Mouse (Mus musculus): Measurements from ENCODE around the gene Rps4x.

Gene Rps4x

GRCm38 (mm10) chrX:102188712-102189497 lies at the start of gene Rps4x:
Gene Rps4x (minus strand): TSS chrX:102189394.
- DNase-seq (ENCODE audit: low spot score), result peak; percentile 41

GRCm38 (mm10) chrX:102219126-102219525 lies 29.9 kb upstream of the Rps4x start:
- peak; percentile 32 for DNase-seq (ENCODE audit: low spot score)

GRCm38 (mm10) chrX:102215356-102215755 lies 26.2 kb upstream of the Rps4x start:
- DNase-seq (ENCODE audit: low spot score), result peak; percentile 38

- no peak for DNase-seq (ENCODE audit: low spot score)
Observed at GRCm38 (mm10) chrX:102190840-102191239, 1.6 kb upstream of the Rps4x start.

GRCm38 (mm10) chrX:102189581-102189980 lies 387 bp upstream of the Rps4x start:
- peak; percentile 42 for DNase-seq (ENCODE audit: low spot score)

- DNase-seq (ENCODE audit: low spot score), result no peak
Observed at GRCm38 (mm10) chrX:102187023-102187699, 2.0 kb downstream of the Rps4x start.

GRCm38 (mm10) chrX:102182575-102182974 lies 6.6 kb downstream of the Rps4x start:
- no peak for DNase-seq (ENCODE audit: low spot score)

- DNase-seq (ENCODE audit: low spot score), result no peak
Observed at GRCm38 (mm10) chrX:102175538-102176287, 13.5 kb downstream of the Rps4x start.

GRCm38 (mm10) chrX:102170900-102171299 lies 18.3 kb downstream of the Rps4x start:
- DNase-seq (ENCODE audit: low spot score), result no peak

- DNase-seq (ENCODE audit: low spot score), result no peak
Observed at GRCm38 (mm10) chrX:102170135-102170534, 19.1 kb downstream of the Rps4x start.

- no peak for DNase-seq (ENCODE audit: low spot score)
Observed at GRCm38 (mm10) chrX:102169724-102170123, 19.5 kb downstream of the Rps4x start.

- no peak for DNase-seq (ENCODE audit: low spot score)
Observed at GRCm38 (mm10) chrX:102166986-102167385, 22.2 kb downstream of the Rps4x start.

- no peak for DNase-seq (ENCODE audit: low spot score)
Observed at GRCm38 (mm10) chrX:102166521-102166920, 22.7 kb downstream of the Rps4x start.

- DNase-seq (ENCODE audit: low spot score), result peak; percentile 41
Observed at GRCm38 (mm10) chrX:102163529-102163928, 25.7 kb downstream of the Rps4x start.

- DNase-seq (ENCODE audit: low spot score), result no peak
Observed at GRCm38 (mm10) chrX:102163096-102163495, 26.1 kb downstream of the Rps4x start.

- DNase-seq (ENCODE audit: low spot score), result no peak
Observed at GRCm38 (mm10) chrX:102160528-102160927, 28.7 kb downstream of the Rps4x start.

- DNase-seq (ENCODE audit: low spot score), result peak; percentile 6
Observed at GRCm38 (mm10) chrX:102159778-102160177, 29.4 kb downstream of the Rps4x start.

- no peak for DNase-seq (ENCODE audit: low spot score)
Observed at GRCm38 (mm10) chrX:102157423-102157791, 31.8 kb downstream of the Rps4x start.

- DNase-seq (ENCODE audit: low spot score), result peak; percentile 92
Observed at GRCm38 (mm10) chrX:102156618-102157422, 32.4 kb downstream of the Rps4x start, which contains the start of gene Ercc6l. Gene Ercc6l (minus strand): TSS chrX:102157091.

- DNase-seq (ENCODE audit: low spot score), result no peak
Observed at GRCm38 (mm10) chrX:102141157-102141556, 48.0 kb downstream of the Rps4x start.

Data from testis, postnatal 14 days (tissue).